In the genomic region with DNA sequence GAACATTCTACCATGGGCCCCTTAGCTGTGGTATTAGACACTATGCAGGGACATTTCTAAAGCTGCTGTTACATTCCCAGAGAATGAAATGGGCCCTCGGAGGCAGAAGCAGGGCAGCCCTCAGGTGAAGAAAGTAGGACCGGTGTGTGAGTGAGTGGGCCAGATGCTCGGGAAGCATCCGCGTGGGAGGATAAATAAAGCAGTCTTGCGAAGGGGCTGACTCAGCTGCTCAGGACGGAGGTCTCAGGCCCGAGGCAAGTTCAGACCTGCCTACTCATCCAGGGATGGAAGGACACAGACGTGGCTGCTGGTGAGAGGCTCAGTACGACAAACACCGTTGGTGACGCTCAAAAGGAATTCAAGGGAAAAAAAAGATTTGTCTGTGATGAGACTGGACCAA, we compare ENCODE assay signal across 15 mouse cellular contexts.
"Had no signal": no experiment of that assay in that cellular context is flagged by ENCODE, and none has a peak within 500 bp of the region (broad histone marks: within the 10 kb centered on the region; RNA-seq: fewer than 3 reads in every experiment).

No protein-coding gene starts in this region.

- H3K36me3 ChIP-seq: liver, embryonic 13.5 days; neural tube, embryonic 12.5 days; neural tube, embryonic 15.5 days; stomach, embryonic 15.5 days had no signal

- H3K27me3 ChIP-seq: liver, embryonic 13.5 days; neural tube, embryonic 12.5 days; neural tube, embryonic 15.5 days; stomach, embryonic 15.5 days had no signal

- H3K4me2 ChIP-seq: liver, embryonic 13.5 days; midbrain, embryonic 11.5 days; neural tube, embryonic 12.5 days; neural tube, embryonic 15.5 days; stomach, embryonic 15.5 days had no signal

- H3K4me1 ChIP-seq: liver, embryonic 13.5 days had no signal

- H3K4me3 ChIP-seq: layer of hippocampus, adult 2 months; liver, embryonic 13.5 days; neural tube, embryonic 12.5 days; neural tube, embryonic 15.5 days; stomach, embryonic 15.5 days had no signal

- H3K9ac ChIP-seq: liver, embryonic 13.5 days; neural tube, embryonic 12.5 days; neural tube, embryonic 15.5 days; stomach, embryonic 15.5 days had no signal

- H3K27ac ChIP-seq: kidney, postnatal 0 days; layer of hippocampus, adult 2 months; liver, embryonic 13.5 days; neural tube, embryonic 12.5 days; neural tube, embryonic 15.5 days; stomach, embryonic 15.5 days had no signal

- H3K9me3 ChIP-seq: liver, embryonic 13.5 days; neural tube, embryonic 12.5 days; neural tube, embryonic 15.5 days; stomach, embryonic 15.5 days had no signal

- DNase-seq: kidney, adult 2 months; layer of hippocampus, adult 9-11 months; liver, embryonic 13.5 days; lung, adult 2 months; lung, postnatal 14 days; midbrain, embryonic 14.5 days; right cerebral cortex, postnatal 14 days; spleen, adult 18-20 months; thymus, postnatal 25 days had no signal
